Comparison of ENCODE assay signal across 9 mouse cellular contexts in genomic region chr11:106329682-106330081, GRCm38 (mm10). TPM values are rescaled to one million over a fixed set of nuclear protein-coding genes. Genes with fewer than 3 reads are reported as not detected.
DNase-seq lines count a peak whose midpoint lies in the region; ATAC-seq and TF ChIP-seq lines count a peak whose summit lies in the region.
"Had no signal": no experiment of that assay in that cellular context is flagged by ENCODE, and none has a peak within 500 bp of the region (broad histone marks: within the 10 kb centered on the region; RNA-seq: fewer than 3 reads in every experiment).

No protein-coding gene starts in this region.

- no peak overlapping the region for H3K4me2 ChIP-seq in midbrain, embryonic 11.5 days

- H3K9ac ChIP-seq in midbrain, embryonic 11.5 days (ENCODE audit: low read length), result no peak overlapping the region

- no peak for TF ChIP-seq POLR2A in lung, adult 2 months (IDR thresholded peaks at IDR 0.05; ENCODE audit: borderline replicate concordance, extremely low read depth, low read depth, low read length)
- no peak for TF ChIP-seq POLR2A in spleen, adult 2 months (IDR thresholded peaks at IDR 0.05; ENCODE audit: low read depth, low read length)

- H3K4me3 ChIP-seq in lung, adult 2 months (replicated peaks; ENCODE audit: extremely low read depth, low read depth, low read length), result no peak overlapping the region
- H3K4me3 ChIP-seq in spleen, adult 2 months (ENCODE audit: extremely low read depth, insufficient read depth, insufficient read length), result no peak overlapping the region
- no peak overlapping the region for H3K4me3 ChIP-seq in midbrain, embryonic 11.5 days (ENCODE audit: low read depth, low read length)

- no peak for ATAC-seq in midbrain, embryonic 11.5 days (ENCODE audit: low FRiP score)

- DNase-seq in heart, adult 11 months, result peak; percentile 86
- DNase-seq in heart, postnatal 25 days (ENCODE audit: low spot score), result no peak
- DNase-seq in B cell, adult 2 months, result peak; percentile 71 to 77
- peak; percentile 66 for DNase-seq in ZHBTc4 (ENCODE audit: low read depth, low spot score)
- peak; percentile 5 to 58 for DNase-seq in frontal cortex, adult 2 months (ENCODE audit: extremely low spot score in 1 of 2, low spot score in 1 of 2)
- DNase-seq in lung, adult 2 months, result no peak
- peak; percentile 68 to 76 for DNase-seq in spleen, adult 2 months (ENCODE audit: low read depth in 1 of 2, low spot score in 2 of 2)
- no peak for DNase-seq in midbrain, embryonic 11.5 days (ENCODE audit: low spot score, missing footprints)

- H3K9me3 ChIP-seq in midbrain, embryonic 11.5 days (ENCODE audit: control insufficient read depth, low read length), result no peaks in the 10 kb centered on the region

- H3K36me3 ChIP-seq in spleen, adult 2 months (ENCODE audit: control insufficient read depth, insufficient read depth, low read length), result no peaks in the 10 kb centered on the region
- H3K36me3 ChIP-seq in midbrain, embryonic 11.5 days (ENCODE audit: control insufficient read depth, insufficient read depth, low read length), result no peaks in the 10 kb centered on the region

- intact Hi-C loops in heart, postnatal 25 days (cut with DNase I), result loop anchor here (2.0 kb wide), 2 partner anchors 37 to 63 kb away; no protein-coding TSS in a partner anchor

- WGBS in lung, adult 2 months, result 31% methylated on average over 7 of the region's 7 CpGs
- WGBS in spleen, adult 2 months, result 23% methylated on average over 7 of the region's 7 CpGs
- WGBS in midbrain, embryonic 11.5 days, result 74% methylated on average over 7 of the region's 7 CpGs

- no peak overlapping the region for H3K27ac ChIP-seq in spleen, adult 2 months (ENCODE audit: insufficient read depth, low read length)
- H3K27ac ChIP-seq in midbrain, embryonic 11.5 days (ENCODE audit: low read depth, low read length), result no peak overlapping the region

- H3K27me3 ChIP-seq in spleen, adult 2 months (ENCODE audit: control insufficient read depth, insufficient read depth, low read length), result no peaks in the 10 kb centered on the region
- H3K27me3 ChIP-seq in midbrain, embryonic 11.5 days (ENCODE audit: control insufficient read depth, insufficient read depth, low read length), result no peaks in the 10 kb centered on the region

- no peaks in the 10 kb centered on the region for H3K4me1 ChIP-seq in lung, adult 2 months (ENCODE audit: control insufficient read depth, insufficient read depth, low read length)
- peaks cover 17% of the 10 kb centered on the region; the same call in 1 of the 2 replicates for H3K4me1 ChIP-seq in spleen, adult 2 months (ENCODE audit: control insufficient read depth, insufficient read depth, insufficient read length)
- H3K4me1 ChIP-seq in midbrain, embryonic 11.5 days (ENCODE audit: control insufficient read depth, insufficient read depth, low read length), result no peaks in the 10 kb centered on the region; the same call in 1 of the 2 replicates

- peak; percentile 22; the same call in 1 of the 2 replicates for TF ChIP-seq CTCF in lung, adult 2 months (IDR thresholded peaks at IDR 0.05; ENCODE audit: insufficient read depth, low read length)
- peak; percentile 60; the same call in 1 of the 2 replicates for TF ChIP-seq CTCF in spleen, adult 2 months (IDR thresholded peaks at IDR 0.05; ENCODE audit: extremely low read depth, insufficient read depth, insufficient read length, insufficient replicate concordance)

RNA-seq across cellular contexts. Expression of gene Cd79b, which starts 15.1 kb away (rescaled TPM):
- 1 to 10 TPM; 1.3 to 2.8 TPM for total RNA-seq in heart, postnatal 25 days (2021)
- polyA plus RNA-seq in frontal cortex, adult 2 months (2012; rRNA removed), result 0.50 and 0.86 TPM in 2 replicates
- polyA plus RNA-seq in lung, adult 2 months (2012; rRNA removed), result 25.7 and 45.9 TPM in 2 replicates
- 556 and 588 TPM in 2 replicates for polyA plus RNA-seq in spleen, adult 2 months (2012; rRNA removed)
- polyA plus RNA-seq in midbrain, embryonic 11.5 days (2014; fragmentation: Nextera tagmentation; extraction: Ambion mirVana), result 1.2 and 1.8 TPM in 2 replicates

RNA-seq across cellular contexts. Expression of gene Scn4a, which starts 23.4 kb away (rescaled TPM):
- total RNA-seq in heart, postnatal 25 days (2021), result 1 to 10 TPM; 9.7 to 9.9 TPM
- 0.04 and 0.29 TPM in 2 replicates for polyA plus RNA-seq in frontal cortex, adult 2 months (2012; rRNA removed)
- polyA plus RNA-seq in lung, adult 2 months (2012; rRNA removed), result 1.1 and 4.2 TPM in 2 replicates
- 6.1 and 6.5 TPM in 2 replicates for polyA plus RNA-seq in spleen, adult 2 months (2012; rRNA removed)
- not detected in 2 replicates for polyA plus RNA-seq in midbrain, embryonic 11.5 days (2014; fragmentation: Nextera tagmentation; extraction: Ambion mirVana)
- polyA plus RNA-seq: neural tube, embryonic 14.5 days had no signal

RNA-seq across cellular contexts. Expression of gene Gh, which starts 28.0 kb away (rescaled TPM):
- not detected for total RNA-seq in heart, postnatal 25 days (2021)
- 2.1 TPM in 1 of 2 replicates, not detected in the other for polyA plus RNA-seq in frontal cortex, adult 2 months (2012; rRNA removed)
- 0.19 and 0.28 TPM in 2 replicates for polyA plus RNA-seq in lung, adult 2 months (2012; rRNA removed)
- polyA plus RNA-seq in spleen, adult 2 months (2012; rRNA removed), result 4.7 and 5.4 TPM in 2 replicates
- not detected in 2 replicates for polyA plus RNA-seq in midbrain, embryonic 11.5 days (2014; fragmentation: Nextera tagmentation; extraction: Ambion mirVana)
- polyA plus RNA-seq: neural tube, embryonic 14.5 days had no signal

RNA-seq across cellular contexts. Expression of gene Prr29, which starts 35.6 kb away (rescaled TPM):
- total RNA-seq in heart, postnatal 25 days (2021), result under 1 TPM; 0.73 to 0.95 TPM
- 0.15 TPM in 1 of 2 replicates, not detected in the other for polyA plus RNA-seq in frontal cortex, adult 2 months (2012; rRNA removed)
- 27.3 and 30.4 TPM in 2 replicates for polyA plus RNA-seq in lung, adult 2 months (2012; rRNA removed)
- 0.55 and 0.82 TPM in 2 replicates for polyA plus RNA-seq in spleen, adult 2 months (2012; rRNA removed)
- polyA plus RNA-seq in midbrain, embryonic 11.5 days (2014; fragmentation: Nextera tagmentation; extraction: Ambion mirVana), result not detected in 2 replicates
- polyA plus RNA-seq: neural tube, embryonic 14.5 days had no signal

RNA-seq across cellular contexts. Expression of gene Tcam1, which starts 53.2 kb away (rescaled TPM):
- not detected for total RNA-seq in heart, postnatal 25 days (2021)
- polyA plus RNA-seq in frontal cortex, adult 2 months (2012; rRNA removed), result 0.23 and 0.28 TPM in 2 replicates
- 0.05 and 0.06 TPM in 2 replicates for polyA plus RNA-seq in lung, adult 2 months (2012; rRNA removed)
- polyA plus RNA-seq in spleen, adult 2 months (2012; rRNA removed), result 0.11 and 0.14 TPM in 2 replicates
- 0.04 TPM in 2 replicates for polyA plus RNA-seq in midbrain, embryonic 11.5 days (2014; fragmentation: Nextera tagmentation; extraction: Ambion mirVana)
- polyA plus RNA-seq: neural tube, embryonic 14.5 days had no signal

Comparison
In these comparisons a context has a peak if more than half of its experiments do, and no peak if none do; other contexts are left out.
1. DNase-seq: peak in heart, adult 11 months (single experiment), B cell, adult 2 months (2 of 2), ZHBTc4 (single experiment), frontal cortex, adult 2 months (2 of 2) and spleen, adult 2 months (2 of 2); none in heart, postnatal 25 days (single experiment), lung, adult 2 months (single experiment) and midbrain, embryonic 11.5 days (single experiment).